Mouse (Mus musculus) right cerebral cortex, postnatal 10 days (tissue): ENCODE results near the gene Spata7.
"Not testable (repeated sequence)": the region's sequence is repeated elsewhere in the genome, so short reads cannot be mapped to it uniquely, and the experiment has no call there.

Experiments used
- DNase-seq, 2 experiments: peaks; one replicate each; pipeline ENCODE4 v3.0.0; 2021; ENCODE audit warnings: low spot score in 2 of 2

Gene Spata7

DNA sequence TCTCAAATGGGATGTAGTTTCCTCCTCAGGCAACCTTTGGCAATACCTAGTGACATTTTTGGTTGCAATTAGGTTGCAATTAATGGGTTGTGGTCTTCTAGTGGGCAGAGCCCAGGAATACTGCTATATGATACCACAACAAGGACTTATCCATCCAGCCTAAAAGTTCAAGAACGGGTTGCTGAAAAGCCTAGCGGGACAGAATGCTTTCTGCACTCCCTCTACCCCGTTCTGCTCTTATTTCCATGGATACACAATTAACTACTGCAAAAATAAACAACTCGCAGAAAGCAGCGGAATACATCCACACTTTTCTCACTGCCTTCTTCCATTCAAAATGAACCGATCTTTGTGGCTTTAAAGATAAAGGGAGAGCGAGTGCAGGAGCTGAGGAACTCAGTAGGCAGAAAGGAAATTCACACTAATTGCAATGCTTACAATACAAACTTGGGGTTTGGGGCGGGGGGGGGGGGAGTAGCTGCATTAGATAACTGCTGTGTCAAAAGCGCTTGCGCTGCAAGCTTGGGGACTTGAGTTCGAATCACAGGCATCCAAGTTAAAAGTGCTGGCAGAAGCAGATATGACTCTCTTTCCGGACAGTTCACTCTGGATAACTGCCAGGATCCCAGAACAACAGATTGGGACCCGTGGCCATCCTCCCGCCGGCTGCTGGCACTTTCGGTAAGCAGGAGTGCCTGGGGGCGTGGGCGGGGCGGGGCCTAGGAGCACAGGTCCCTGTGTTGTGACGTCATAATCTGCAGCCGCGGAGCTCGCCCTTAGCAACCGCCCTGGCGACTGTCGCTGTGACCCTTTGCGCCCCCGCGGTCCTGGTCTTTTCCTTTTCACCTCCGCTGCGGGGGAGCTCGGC is at the start of gene Spata7:
Spata7 (plus strand) TSS at position 766 of the 868 bp plus-strand sequence.
- peak; percentile 90 to 93 for DNase-seq

DNA sequence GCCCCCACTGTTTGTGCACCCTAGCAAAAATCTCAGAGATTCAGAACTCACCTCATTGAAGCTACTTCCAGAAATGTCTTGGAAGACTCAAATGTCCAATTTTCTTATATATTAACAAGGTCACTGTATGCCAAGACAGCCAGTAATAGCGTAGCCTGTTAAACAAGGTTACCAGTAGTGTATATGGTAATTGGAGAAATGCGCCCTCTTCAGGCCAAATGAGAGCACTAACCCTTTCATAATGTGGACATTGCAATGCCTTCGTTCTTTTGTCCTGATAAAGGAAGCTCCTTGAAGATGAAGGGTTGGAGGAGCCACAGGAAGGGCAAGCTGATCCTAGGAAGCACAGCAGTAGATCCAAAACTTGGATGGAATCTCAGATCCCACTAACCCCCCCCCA is 42.7 kb upstream of the Spata7 start:
- DNase-seq = no peak

DNA sequence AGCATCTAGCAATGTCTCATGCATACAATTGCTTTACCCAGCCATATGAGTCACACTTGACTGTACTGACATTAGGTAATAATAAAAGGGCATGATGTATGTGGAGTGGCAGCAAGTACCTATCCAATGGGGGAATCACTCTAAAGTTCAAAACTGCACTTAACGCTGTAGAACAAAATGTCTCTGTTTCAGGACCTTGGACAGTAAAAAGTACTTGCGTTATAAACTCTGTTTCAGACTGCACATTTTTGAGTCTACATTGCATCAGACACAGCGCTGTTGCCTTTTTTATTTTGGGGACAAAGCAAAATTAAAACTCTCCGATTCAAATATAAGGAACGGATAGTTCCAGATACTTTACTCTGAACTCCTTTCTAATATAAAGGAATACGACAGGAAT is 39.4 kb upstream of the Spata7 start:
- no peak for DNase-seq

DNA sequence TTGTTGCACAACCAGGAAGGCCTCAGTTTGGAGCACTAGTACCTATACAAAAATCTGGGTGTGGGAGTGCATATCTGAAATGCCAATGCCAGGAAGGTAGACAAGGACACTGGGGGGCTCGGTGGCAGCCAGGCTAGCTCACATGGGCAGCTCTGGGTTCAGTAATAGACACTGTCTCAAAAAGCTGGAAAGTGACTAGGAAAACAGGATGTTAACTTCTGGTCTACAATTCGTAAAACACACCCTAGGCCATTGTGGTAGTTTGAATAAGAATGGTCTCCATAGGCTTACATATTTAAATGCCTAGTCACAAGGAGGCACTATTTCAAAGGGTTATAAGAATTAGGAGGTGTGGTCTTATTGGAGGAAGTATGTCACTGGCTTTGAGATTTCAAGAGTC is 36.9 kb upstream of the Spata7 start:
- DNase-seq = no peak

DNA sequence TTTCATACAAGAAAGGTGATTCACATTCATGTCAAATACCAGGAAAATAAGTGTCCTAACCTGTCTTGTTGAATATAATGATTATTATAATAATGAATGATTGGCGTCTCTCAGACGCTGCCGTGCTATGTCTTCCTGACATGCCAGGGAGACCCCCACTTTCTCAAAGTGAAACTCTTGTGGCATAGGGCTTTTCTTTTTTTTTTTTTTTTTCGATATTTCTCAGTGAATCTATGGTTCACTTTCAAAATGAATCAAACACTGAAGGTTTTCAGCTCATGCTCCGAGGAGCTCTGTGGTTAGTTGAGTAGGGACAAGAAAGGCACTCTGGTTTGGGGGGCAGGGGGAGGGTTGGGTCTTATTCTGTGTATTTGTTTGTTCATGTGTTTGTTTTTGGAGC is 27.1 kb upstream of the Spata7 start:
- DNase-seq = no peak

DNA sequence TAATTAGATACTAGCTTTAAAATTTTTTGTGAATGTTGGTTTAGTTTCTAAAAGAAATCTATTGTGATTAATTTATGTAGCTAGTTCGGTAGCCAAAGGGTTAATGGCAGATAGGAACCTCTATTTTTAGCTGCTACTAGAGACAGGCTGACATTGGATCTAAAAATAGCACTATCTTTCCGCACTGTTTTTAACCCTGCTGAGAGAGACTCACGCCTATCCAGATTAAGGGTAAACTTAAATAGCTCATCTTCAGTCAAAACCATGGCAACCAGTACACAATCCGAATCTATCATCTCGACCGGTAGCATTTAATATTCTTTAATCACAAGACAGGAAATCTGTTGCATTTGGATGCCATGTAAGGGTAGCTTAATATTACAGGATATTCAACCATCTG is 25.8 kb upstream of the Spata7 start:
- peak in 1 of 2 experiments; percentile 44 for DNase-seq

DNA sequence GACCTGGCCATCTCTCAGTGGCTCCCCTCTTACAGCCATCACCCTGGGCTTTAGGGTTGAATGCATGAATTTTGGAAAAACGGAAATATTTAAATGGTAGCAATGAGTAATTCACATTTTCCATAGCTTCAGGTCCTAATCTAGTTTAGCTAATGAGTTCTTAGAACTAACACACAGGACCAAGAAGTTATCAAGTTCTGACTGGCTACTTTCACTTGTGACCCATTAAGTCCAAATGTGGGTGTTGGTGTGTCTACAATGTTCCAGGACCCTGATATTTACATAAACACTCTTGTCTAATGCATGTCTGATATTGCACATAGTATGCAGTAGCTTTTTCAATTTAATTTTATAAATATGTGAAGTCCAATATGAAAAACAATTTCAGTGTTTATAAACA is 22.7 kb upstream of the Spata7 start:
- no peak for DNase-seq

DNA sequence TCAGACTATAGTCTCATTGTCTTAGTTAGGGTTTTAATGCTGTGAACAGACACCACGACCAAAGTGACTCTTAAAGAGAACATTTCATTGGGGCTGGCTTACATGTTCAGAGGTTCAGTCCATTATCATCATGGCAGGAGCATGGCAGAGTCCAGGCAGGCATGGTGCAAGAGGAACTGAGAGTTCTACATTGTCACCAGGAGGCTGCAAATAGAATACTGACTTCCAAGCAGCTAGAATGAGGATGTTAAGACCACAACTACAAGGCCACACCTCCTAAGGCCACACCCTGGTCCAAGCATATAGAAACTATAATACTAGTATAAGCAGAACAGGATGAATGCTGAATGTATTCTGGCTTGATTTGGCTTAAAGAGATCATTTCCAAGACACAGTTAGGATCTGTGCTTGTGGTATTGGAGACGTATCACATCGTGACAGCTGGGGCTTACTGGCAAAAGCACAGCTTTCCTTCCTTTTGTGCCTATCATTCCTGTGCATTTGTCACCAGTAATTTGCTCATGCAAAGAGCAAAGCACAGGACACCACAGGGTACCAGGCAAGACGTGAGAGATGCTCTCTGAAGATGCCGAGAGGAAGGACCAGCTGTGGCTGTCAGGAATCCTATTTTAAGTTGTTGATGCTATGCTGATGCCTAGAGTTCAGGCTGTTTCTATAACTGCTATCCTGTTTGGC is 21.2 kb upstream of the Spata7 start:
- DNase-seq = no peak

DNA sequence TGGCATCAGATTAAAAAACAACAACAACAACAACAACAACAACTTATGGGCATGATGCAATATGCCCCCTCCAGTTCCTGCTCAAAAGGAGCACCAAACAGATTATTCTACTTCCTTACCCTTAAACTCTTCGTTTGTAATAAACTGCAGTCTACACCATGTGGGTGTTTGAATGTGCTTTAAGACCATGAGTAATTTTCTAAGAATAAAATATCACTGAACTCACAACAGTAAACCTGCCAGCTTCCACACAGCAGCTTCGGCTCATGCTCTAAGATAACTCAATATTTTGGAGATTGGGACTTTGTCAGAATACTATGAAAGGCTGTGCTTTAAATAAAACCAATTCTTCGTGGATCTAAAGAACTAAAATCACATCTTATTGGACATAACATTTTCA is 17.6 kb upstream of the Spata7 start:
- no peak for DNase-seq

DNA sequence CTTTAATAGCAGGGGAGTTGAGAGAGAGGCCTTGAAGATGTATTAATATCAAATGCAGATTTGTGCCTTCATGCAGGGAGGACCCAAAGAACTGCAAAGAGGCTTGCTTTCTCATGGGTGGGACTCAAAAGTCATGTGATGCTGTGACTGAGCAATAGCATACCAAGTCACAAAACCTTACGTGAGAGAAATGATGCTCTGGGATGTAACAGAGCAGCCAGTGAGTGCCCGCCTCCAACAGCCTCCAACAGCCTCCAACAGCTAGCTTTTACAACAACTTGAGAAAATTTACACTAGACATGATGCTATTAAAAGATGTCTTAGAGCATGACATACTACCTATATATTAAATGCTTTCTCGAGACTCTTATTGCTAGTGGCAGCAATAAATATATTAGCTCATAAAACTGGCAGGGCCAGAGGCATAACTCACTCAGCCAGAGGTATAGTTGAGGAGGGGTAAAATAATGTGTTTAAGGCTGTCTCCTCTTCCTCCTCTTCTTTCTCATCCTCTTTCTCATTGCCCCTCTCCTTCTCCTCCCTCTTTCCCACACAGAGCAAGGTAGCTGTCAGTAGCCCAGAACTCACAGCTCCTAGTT is 12.9 kb upstream of the Spata7 start:
- no peak for DNase-seq

DNA sequence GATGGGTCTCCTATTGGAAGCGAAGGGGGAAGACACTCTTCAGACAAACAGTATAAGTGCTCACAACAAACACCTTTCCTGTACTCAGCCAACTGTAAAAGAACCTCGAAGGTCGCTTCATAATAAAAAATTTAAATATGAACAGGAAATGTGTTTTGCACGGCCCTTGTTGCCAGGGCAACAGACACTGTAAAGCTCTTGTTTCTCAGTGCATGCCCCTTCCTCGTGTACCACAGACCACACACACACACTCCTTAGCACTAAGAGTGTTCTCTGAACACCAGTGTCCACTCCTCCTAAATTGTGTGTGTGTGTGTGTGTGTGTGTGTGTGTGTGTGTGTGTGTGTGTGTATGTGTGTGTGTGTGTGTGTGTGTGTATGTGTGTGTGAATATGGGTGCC is 12.2 kb upstream of the Spata7 start:
- DNase-seq = no peak

DNA sequence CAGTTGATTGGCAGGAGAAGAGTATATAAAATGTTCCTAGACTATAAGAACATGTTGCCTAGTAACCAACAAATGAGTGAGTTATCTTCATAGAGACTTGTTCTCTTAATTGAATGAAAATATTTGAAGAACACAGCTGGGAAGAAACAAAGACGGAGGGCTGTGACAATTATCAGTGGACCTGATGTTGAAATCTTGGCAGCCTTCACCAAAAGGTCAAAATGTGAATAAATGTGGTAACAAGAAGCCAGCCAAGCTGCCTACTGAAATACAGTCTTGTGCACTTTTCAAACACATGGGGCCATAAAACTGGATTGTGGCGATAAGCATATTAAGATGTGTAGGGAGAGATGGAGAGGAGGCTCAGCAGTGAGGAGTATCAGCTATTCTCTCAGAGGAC is 8.5 kb upstream of the Spata7 start:
- no peak for DNase-seq

DNA sequence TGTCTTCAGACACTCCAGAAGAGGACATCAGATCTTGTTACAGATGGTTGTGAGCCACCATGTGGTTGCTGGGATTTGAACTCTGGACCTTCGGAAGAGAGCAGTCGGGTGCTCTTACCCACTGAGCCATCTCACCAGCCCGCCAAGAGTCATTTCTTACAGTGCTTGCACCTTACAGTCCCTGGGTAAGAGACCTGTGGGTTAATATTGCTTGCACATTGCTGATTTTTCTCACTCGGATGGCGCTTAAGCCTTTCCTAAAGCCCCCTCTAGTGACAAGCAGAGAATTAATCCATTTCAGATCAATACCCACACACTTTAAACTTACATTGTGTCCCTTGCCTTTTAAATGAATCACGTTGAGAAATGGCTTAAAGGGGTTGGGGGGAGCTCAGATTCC is 7.0 kb upstream of the Spata7 start:
- DNase-seq = not testable (repeated sequence)

DNA sequence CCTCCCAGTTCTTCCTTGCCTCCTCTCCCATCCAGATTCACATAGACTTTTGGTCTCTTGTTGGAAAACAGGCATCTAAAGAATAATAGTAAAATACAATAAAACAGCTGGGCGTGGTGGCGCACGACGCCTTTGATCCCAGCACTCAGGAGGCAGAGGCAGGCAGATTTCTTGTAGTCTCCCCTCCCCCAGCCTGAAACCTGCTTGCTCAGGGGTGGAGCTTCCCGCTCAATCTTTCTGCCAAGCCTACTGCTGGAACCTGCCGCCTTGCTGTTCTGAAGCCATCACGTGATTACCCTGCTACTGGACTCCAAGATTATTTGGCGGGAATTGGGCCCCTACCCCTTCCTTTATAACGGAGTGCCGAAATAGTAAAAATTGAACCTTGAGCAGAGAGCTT is 4.7 kb upstream of the Spata7 start:
- DNase-seq = not testable (repeated sequence)

DNA sequence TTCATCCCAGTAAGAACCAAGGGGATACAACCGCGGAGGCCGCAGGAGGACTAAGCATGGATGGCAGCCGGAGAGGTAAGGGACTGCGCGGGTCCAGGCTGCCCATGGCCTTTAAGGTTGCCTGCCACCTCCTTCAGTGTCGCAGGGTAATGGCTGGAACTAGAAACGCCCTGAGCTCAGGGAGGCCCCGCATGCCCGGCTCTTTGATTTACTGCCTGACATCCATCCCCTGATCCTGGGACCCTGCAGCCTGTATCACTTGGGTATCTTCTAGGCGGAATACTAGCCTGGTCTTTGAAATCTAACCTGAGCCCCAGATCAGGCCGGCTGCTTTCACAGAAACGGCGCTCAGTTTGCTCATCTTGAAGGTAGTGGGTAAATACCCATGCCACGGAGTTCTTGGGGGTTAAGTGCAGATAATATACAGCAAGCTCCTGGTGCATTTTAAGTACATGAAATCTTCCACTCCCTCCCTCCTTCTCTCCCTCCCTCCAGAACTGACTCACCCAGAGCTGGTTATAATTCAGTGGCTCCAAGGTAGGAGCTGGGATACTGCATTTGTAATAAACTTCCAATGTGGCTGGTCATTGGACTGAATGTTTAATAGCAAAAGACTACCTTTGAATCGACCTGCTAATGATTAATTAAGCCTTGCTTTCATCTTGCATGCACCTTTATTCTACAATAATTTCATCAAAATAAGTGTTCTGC is 458 bp downstream of the Spata7 start:
- DNase-seq = no peak

DNA sequence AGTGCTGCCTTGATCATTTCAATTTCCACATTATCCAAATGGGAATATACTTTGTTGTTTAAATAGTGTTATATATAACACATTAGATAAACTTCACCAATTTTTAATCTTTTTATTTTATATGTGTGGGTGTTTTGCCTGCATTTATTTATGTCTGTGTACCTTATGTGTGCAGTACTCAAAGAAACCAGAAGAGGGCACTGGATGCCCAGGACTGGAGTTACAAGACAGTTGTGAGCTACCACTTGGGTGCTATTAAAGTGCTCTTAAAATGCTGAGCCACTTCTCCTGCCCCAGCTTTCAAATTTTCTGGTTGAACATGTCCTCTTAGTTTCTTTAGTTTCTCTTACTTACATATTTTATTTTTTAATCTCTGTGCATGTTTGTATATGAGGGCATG is 16.9 kb downstream of the Spata7 start:
- DNase-seq = no peak

DNA sequence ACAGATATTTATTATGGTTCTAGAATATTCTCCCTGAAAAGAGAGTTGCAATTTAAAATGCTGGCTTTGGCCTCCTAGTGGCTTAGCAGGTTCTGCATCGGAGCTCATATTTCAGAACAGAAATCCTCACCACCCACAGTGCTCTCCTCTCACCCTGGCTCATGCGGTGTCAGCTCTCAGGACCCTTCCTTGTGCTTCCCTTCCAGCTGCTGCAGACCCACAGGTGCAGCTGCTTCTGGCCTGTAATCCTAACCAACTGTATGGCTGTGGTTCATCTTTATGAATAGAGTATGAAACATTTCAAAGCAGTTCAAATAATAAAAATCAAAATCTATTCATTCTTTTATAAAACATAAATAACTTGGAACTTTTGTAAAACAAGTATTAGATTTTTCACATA is 28.9 kb downstream of the Spata7 start:
- DNase-seq = no peak

DNA sequence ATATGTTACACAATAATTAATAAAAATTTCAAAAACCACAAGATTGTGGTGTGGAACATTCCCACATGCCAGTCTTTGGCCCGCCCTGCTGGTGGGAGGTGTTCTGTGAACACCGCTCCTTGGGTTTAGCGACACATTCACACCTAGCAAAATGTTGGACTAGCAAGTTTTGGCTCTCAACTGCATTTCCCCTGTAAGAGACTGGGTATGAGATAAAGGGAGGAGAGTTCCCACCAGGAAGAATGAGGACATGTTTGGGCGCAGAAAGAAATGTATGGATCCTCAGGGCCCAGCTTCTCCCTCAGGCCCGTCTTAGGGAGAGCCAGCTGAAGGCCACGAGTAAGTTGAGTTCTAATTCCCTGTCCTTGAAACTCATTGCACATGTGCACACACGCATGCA is 34.7 kb downstream of the Spata7 start:
- no peak for DNase-seq

DNA sequence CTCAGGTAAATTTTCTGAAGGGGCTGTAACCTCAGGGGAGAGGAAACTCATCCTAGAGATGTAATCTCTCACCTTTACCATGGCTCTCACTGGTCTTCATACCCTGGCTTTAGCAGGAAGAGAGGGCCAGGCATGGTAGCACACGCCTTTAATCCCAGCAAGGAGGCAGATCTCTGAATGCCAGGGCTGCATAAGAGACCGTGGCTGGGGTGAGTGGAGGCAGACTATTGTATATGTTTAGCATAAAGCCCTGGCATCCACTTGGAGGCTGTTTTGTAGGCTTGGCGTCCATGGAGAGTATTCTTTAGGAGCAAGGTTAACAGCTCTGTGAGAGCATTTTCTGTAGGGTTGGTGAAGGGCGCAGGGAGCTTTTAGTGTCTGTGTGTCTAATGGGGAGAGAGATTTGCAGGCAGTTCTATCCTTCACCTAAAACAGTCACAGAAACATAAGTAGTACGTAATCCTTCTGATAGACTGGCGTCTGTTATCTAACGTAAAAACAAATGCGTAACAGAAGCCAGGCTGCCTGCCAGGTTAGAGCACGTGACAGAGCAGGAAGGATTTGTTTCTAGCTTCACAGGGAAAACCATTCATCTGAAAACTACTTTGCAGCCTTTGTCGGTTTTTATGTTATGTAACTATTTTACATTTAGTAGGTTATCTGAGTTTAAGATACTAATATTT is 40.3 kb downstream of the Spata7 start:
- peak; percentile 79 to 85 for DNase-seq

DNA sequence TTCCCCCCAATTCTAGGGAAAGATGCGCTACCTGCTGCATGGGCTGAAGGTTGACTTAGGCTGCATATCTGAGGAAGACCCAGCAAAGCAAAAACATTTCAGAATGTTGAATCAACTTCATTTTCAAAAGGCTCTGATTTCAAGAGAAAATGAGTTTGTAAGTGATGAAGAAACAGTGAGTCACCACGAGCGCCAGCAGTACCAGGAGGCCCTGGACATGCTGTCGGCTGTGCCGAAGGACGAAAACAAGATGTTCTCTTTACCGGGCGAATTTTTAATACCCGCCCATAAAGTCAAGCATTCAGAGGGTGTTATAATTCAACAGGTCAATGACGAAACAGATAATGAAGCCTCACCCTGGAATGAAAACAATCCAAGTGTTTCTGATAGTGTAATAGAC is 41.1 kb downstream of the Spata7 start:
- peak in 1 of 2 experiments; percentile 19 for DNase-seq

DNA sequence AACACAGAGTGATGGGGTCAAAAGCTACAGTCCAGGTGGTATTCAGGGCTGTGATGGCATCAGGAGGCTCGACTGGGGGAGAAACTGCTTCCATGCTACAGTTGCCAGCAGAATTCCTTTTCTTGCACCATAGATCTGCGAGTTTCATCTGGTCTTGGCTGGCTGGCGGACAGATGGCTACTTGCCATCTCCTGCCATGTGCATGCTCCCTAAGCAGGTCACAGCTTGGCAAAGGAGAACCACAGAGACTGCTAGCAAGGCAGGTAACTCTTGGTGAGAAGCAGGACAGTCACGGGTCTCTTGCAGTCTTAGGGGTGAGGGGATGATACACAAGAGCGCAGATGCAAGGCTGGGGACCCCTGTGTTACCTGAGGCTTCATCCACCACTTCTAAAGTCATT is 41.9 kb downstream of the Spata7 start:
- peak in 1 of 2 experiments; percentile 19 for DNase-seq

DNA sequence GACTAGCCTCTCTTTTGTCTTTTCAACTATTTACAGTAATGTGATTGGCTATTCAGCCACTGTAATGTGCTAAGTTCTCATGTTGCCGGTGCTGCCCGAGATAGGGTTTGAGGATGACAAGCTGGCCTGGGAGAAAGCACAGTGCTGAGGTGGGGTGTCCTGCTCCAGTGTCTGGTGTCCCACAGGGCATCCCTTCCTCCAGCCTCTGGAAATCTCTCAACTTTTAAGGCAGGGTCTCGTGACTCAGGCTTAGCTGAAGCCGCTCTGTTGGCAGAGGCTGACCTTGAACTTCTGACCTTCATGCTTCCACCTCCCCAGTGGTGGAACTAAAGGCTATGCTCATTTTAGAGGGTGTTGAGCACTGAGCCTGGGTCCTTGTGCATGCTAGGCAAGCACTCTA is 42.5 kb downstream of the Spata7 start:
- peak in 1 of 2 experiments; percentile 21 for DNase-seq
